18 mouse cellular contexts compared by ENCODE assay signal in the genomic region with DNA sequence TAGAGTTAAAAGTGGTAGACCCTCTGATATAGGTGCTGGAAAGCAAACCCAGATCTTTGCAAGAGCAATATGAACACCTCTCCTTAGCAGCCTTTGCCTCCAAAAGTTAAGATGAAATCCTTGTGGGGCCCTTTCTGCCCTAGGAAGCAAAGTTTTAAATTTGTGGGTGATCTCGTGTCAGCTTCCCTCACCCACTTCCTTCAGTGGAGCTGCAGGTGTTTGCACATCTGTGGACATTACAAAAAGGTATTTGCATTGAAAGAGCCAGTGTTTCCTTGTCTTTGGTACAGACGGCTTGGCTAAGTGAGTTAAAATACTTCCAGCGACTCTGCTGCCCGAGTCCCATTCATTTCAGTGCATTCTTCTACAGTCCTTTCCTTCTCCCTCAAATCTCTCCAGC.
DNase-seq lines count a peak whose midpoint lies in the region; ATAC-seq and TF ChIP-seq lines count a peak whose summit lies in the region.
"Had no signal": no experiment of that assay in that cellular context is flagged by ENCODE, and none has a peak within 500 bp of the region (broad histone marks: within the 10 kb centered on the region; RNA-seq: fewer than 3 reads in every experiment).

No protein-coding gene starts in this region.

- H3K27me3 ChIP-seq in forebrain, embryonic 13.5 days: no peaks in the 10 kb centered on the region
- H3K27me3 ChIP-seq in forebrain, postnatal 0 days (ENCODE audit: insufficient read depth, low read length): no peaks in the 10 kb centered on the region
- H3K27me3 ChIP-seq in midbrain, embryonic 10.5 days (ENCODE audit: low read depth, poor library complexity, severe bottlenecking): peaks cover 3% of the 10 kb centered on the region; the same call in 1 of the 2 replicates
- H3K27me3 ChIP-seq in midbrain, postnatal 0 days (ENCODE audit: insufficient read depth, low read length): no peaks in the 10 kb centered on the region
- H3K27me3 ChIP-seq in midbrain, embryonic 13.5 days: no peaks in the 10 kb centered on the region
- H3K27me3 ChIP-seq: embryonic facial prominence, embryonic 12.5 days; limb, embryonic 12.5 days had no signal

- 0 out of 2 replicates have a peak overlapping the region, but pooled peaks have one; percentile 5 for H3K9ac ChIP-seq in forebrain, embryonic 13.5 days
- no peak overlapping the region for H3K9ac ChIP-seq in forebrain, postnatal 0 days
- H3K9ac ChIP-seq in midbrain, postnatal 0 days (replicated peaks; ENCODE audit: low read length, poor library complexity, severe bottlenecking): no peak overlapping the region
- no peak overlapping the region for H3K9ac ChIP-seq in midbrain, embryonic 13.5 days (replicated peaks)
- H3K9ac ChIP-seq: embryonic facial prominence, embryonic 12.5 days; limb, embryonic 12.5 days; liver, embryonic 14.5 days had no signal

- whole genome bisulfite sequencing in forebrain, embryonic 13.5 days: 30% methylated on average over 4 of the region's 4 CpGs
- WGBS in forebrain, postnatal 0 days: 37% methylated on average over 4 of the region's 4 CpGs
- whole genome bisulfite sequencing in midbrain, embryonic 10.5 days: 32% methylated on average over 4 of the region's 4 CpGs
- WGBS in midbrain, postnatal 0 days: 32% methylated on average over 4 of the region's 4 CpGs
- 33% methylated on average over 4 of the region's 4 CpGs for WGBS in midbrain, embryonic 13.5 days

- H3K36me3 ChIP-seq in forebrain, embryonic 13.5 days (ENCODE audit: poor library complexity, severe bottlenecking): peaks cover 13% of the 10 kb centered on the region
- H3K36me3 ChIP-seq in forebrain, postnatal 0 days (ENCODE audit: insufficient read depth): peaks cover 4% of the 10 kb centered on the region; the same call in 1 of the 2 replicates
- peaks cover 31% of the 10 kb centered on the region for H3K36me3 ChIP-seq in midbrain, embryonic 10.5 days
- H3K36me3 ChIP-seq in midbrain, postnatal 0 days (ENCODE audit: insufficient read depth, low read length): peaks cover 3% of the 10 kb centered on the region; the same call in 1 of the 2 replicates
- peaks cover 19% of the 10 kb centered on the region for H3K36me3 ChIP-seq in midbrain, embryonic 13.5 days

- TF ChIP-seq CTCF in forebrain, postnatal 0 days (IDR thresholded peaks at IDR 0.05; ENCODE audit: low read depth): no peak
- TF ChIP-seq CTCF in midbrain, postnatal 0 days (IDR thresholded peaks at IDR 0.05): no peak

- H3K27ac ChIP-seq in forebrain, embryonic 13.5 days: no peak overlapping the region
- no peak overlapping the region for H3K27ac ChIP-seq in forebrain, postnatal 0 days (ENCODE audit: low read depth, low read length)
- H3K27ac ChIP-seq in midbrain, embryonic 10.5 days (replicated peaks): peak overlapping the region; percentile 33; the same call in 1 of the 2 replicates
- H3K27ac ChIP-seq in midbrain, postnatal 0 days (ENCODE audit: low read depth, low read length): no peak overlapping the region
- H3K27ac ChIP-seq in midbrain, embryonic 13.5 days: peak overlapping the region; percentile 69; the same call in 1 of the 2 replicates
- H3K27ac ChIP-seq: embryonic facial prominence, embryonic 12.5 days; kidney, postnatal 0 days; limb, embryonic 12.5 days; liver, embryonic 14.5 days had no signal

- no peak overlapping the region for H3K4me3 ChIP-seq in forebrain, embryonic 13.5 days
- H3K4me3 ChIP-seq in forebrain, postnatal 0 days (ENCODE audit: low read depth, low read length): no peak overlapping the region
- H3K4me3 ChIP-seq in midbrain, embryonic 10.5 days: no peak overlapping the region
- H3K4me3 ChIP-seq in midbrain, postnatal 0 days (ENCODE audit: low read depth, low read length): no peak overlapping the region
- no peak overlapping the region for H3K4me3 ChIP-seq in midbrain, embryonic 13.5 days (replicated peaks)
- H3K4me3 ChIP-seq: embryonic facial prominence, embryonic 12.5 days; limb, embryonic 12.5 days had no signal

- no peak overlapping the region for H3K4me2 ChIP-seq in forebrain, embryonic 13.5 days
- no peak overlapping the region for H3K4me2 ChIP-seq in forebrain, postnatal 0 days (ENCODE audit: low read depth)
- no peak overlapping the region for H3K4me2 ChIP-seq in midbrain, postnatal 0 days (ENCODE audit: low read depth, low read length, poor library complexity, severe bottlenecking)
- no peak overlapping the region for H3K4me2 ChIP-seq in midbrain, embryonic 13.5 days (replicated peaks)
- H3K4me2 ChIP-seq: embryonic facial prominence, embryonic 12.5 days; limb, embryonic 12.5 days had no signal

- H3K4me1 ChIP-seq in forebrain, embryonic 13.5 days: peaks cover 40% of the 10 kb centered on the region
- peaks cover 15% of the 10 kb centered on the region for H3K4me1 ChIP-seq in forebrain, postnatal 0 days (ENCODE audit: insufficient read depth)
- peaks cover 44% of the 10 kb centered on the region for H3K4me1 ChIP-seq in midbrain, embryonic 10.5 days
- H3K4me1 ChIP-seq in midbrain, postnatal 0 days (ENCODE audit: insufficient read depth, low read length): peaks cover 24% of the 10 kb centered on the region
- H3K4me1 ChIP-seq in midbrain, embryonic 13.5 days (replicated peaks): peaks cover 66% of the 10 kb centered on the region

- no peak for DNase-seq in forebrain, postnatal 0 days
- DNase-seq in midbrain, embryonic 10.5 days (ENCODE audit: low spot score): no peak
- DNase-seq in midbrain, postnatal 0 days (ENCODE audit: low spot score): no peak
- DNase-seq in thymus, postnatal 25 days: peak; percentile 31
- DNase-seq in adipocyte (ENCODE audit: low spot score): no peak
- DNase-seq: adrenal gland, postnatal 25 days; cerebellum, adult 2 months; gastrocnemius, postnatal 14 days; spleen, adult 18-20 months had no signal

- no peak for ATAC-seq in forebrain, embryonic 13.5 days
- no peak for ATAC-seq in forebrain, postnatal 0 days
- ATAC-seq in midbrain, postnatal 0 days (ENCODE audit: low FRiP score): no peak
- no peak for ATAC-seq in midbrain, embryonic 13.5 days
- no peak for ATAC-seq in CD4-positive, CD25-positive, alpha-beta regulatory T cell, adult 4 months
- ATAC-seq: intestine, embryonic 16.5 days; lung, postnatal 0 days had no signal

- H3K9me3 ChIP-seq in forebrain, embryonic 13.5 days (replicated peaks): no peaks in the 10 kb centered on the region
- H3K9me3 ChIP-seq in forebrain, postnatal 0 days (ENCODE audit: low read length): no peaks in the 10 kb centered on the region
- no peaks in the 10 kb centered on the region for H3K9me3 ChIP-seq in midbrain, embryonic 10.5 days (replicated peaks)
- no peaks in the 10 kb centered on the region for H3K9me3 ChIP-seq in midbrain, postnatal 0 days (ENCODE audit: low read length)
- H3K9me3 ChIP-seq in midbrain, embryonic 13.5 days: no peaks in the 10 kb centered on the region
- H3K9me3 ChIP-seq: embryonic facial prominence, embryonic 12.5 days; limb, embryonic 12.5 days had no signal

Comparison
In these comparisons a context has a peak if more than half of its experiments do, and no peak if none do; other contexts are left out.
1. H3K27ac ChIP-seq: peak in midbrain, embryonic 10.5 days (single experiment) and midbrain, embryonic 13.5 days (single experiment); none in forebrain, embryonic 13.5 days (single experiment), forebrain, postnatal 0 days (single experiment) and midbrain, postnatal 0 days (single experiment).